Mouse (Mus musculus) limb, embryonic 15.5 days (tissue): ENCODE data around the gene Naa25. TPM values are rescaled to one million over a fixed set of nuclear protein-coding genes. Genes with fewer than 3 reads are reported as not detected.

Source experiments
- polyA plus RNA-seq: library from polyadenylated mRNA; unstranded; fragments of >200 nt; fragmentation: Nextera tagmentation; extraction: Ambion mirVana; gene quantifications from 2 replicates; pipeline ENCODE4 v1.2.1, GENCODE M21; 2015

Naa25 gene
- polyA plus RNA-seq, 1 experiment from 2014 or later, result 42.1 TPM

Other genes with a start within 250 kb of the Naa25 start
- 23.1 and 23.3 TPM in 2 replicates for gene Ptpn11, start 206.5 kb upstream of the Naa25 start, polyA plus RNA-seq
- gene Rpl6, start 193.5 kb upstream of the Naa25 start, polyA plus RNA-seq, result 551 and 611 TPM in 2 replicates
- 3.8 and 4.1 TPM in 2 replicates for gene Hectd4, start 177.7 kb upstream of the Naa25 start, polyA plus RNA-seq
- 74.4 and 75.9 TPM in 2 replicates for gene Trafd1, start 12.3 kb upstream of the Naa25 start, polyA plus RNA-seq
- 1.4 and 4.6 TPM in 2 replicates for gene Tmem116, start 54.0 kb downstream of the Naa25 start, polyA plus RNA-seq
- gene Erp29, start 54.6 kb downstream of the Naa25 start, polyA plus RNA-seq, result 198 and 203 TPM in 2 replicates
- 0.08 and 0.10 TPM in 2 replicates for gene Adam1b, start 105.5 kb downstream of the Naa25 start, polyA plus RNA-seq
- gene Adam1a, start 147.5 kb downstream of the Naa25 start, polyA plus RNA-seq, result 1.5 TPM in 2 replicates
- gene Gm42878, start 147.5 kb downstream of the Naa25 start, polyA plus RNA-seq, result not detected in 2 replicates
- 47.9 and 56.1 TPM in 2 replicates for gene Mapkapk5, start 148.0 kb downstream of the Naa25 start, polyA plus RNA-seq
- 249 and 251 TPM in 2 replicates for gene Aldh2, start 195.9 kb downstream of the Naa25 start, polyA plus RNA-seq
- gene Acad12, start 221.0 kb downstream of the Naa25 start, polyA plus RNA-seq, result 1.8 and 3.1 TPM in 2 replicates